Mouse (Mus musculus) MEL (cell line): ENCODE measurements around the gene Ddi2.

Source experiments
- GATA1 ChIP-seq: IDR thresholded peaks from 2 replicates; pipeline ENCODE4 v1.6.1; 2011; ENCODE audit warnings: low read depth, low read length, improper control_type of control experiment
- MAFK ChIP-seq: IDR thresholded peaks from 2 replicates; pipeline ENCODE4 v1.6.1; 2011; ENCODE audit warnings: low read depth, mild to moderate bottlenecking, low read length, improper control_type of control experiment, borderline replicate concordance
- MEF2A ChIP-seq: IDR thresholded peaks from 2 replicates; pipeline ENCODE4 v1.6.1; 2014; ENCODE audit warnings: low read depth, mild to moderate bottlenecking, inconsistent platforms, low read length, improper control_type of control experiment; ENCODE audit not compliant: poor library complexity, insufficient replicate concordance, severe bottlenecking; ENCODE audit errors: extremely low read depth
- POLR2AphosphoS2 ChIP-seq: IDR thresholded peaks from 2 replicates; pipeline ENCODE4 v1.6.1; 2011; ENCODE audit warnings: low read length, improper control_type of control experiment
- TAL1 ChIP-seq: IDR thresholded peaks from 2 replicates; pipeline ENCODE4 v1.6.1; 2012; ENCODE audit warnings: mild to moderate bottlenecking, inconsistent platforms, low read length, moderate library complexity, mixed read lengths

DNA sequence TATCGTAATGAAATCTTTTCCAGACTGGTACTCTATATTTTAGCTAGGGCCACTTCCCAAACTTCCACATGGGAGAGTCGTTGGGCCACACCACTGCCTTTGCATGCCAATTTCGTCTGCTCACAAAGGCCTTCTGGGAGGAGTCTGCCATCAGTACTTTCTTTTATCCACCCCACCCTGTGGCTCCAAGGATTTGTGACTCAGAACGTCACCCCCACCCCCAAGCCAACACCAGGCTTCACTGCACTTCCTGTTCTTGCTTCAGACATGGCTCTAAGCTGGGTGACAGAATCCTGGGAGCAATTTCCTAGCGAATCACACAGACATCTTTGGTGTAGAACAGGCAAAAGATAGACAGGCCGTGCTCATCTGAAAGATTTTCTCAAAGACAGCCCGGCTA lies 41.5 kb downstream of the Ddi2 start:
- TF ChIP-seq POLR2AphosphoS2, result no peak
- TF ChIP-seq TAL1, result no peak
- no peak for TF ChIP-seq MAFK
- TF ChIP-seq GATA1, result no peak
- TF ChIP-seq MEF2A, result no peak
